Mouse (Mus musculus) midbrain, embryonic 14.5 days (tissue): ENCODE data around the gene Magi1. TPM values are rescaled to one million over a fixed set of nuclear protein-coding genes. Genes with fewer than 3 reads are reported as not detected.

Experiments
- ATAC-seq: fragments of 200-750 bp; cut with Nextera tagmentation; 2 replicates; pipeline ENCODE4 v1.8.0; 2017; ENCODE audit warnings: moderate number of reproducible peaks, moderate library complexity; ENCODE audit not compliant: low FRiP score, low TSS enrichment
- DNase-seq: peaks from one replicate; pipeline ENCODE4 v3.0.0-alpha.2; 2015
- H3K27ac ChIP-seq: fragments of 300-500 bp; sonication (generic); replicated peaks from 2 replicates; pipeline ENCODE4 v1.5.1; 2014; ENCODE audit warnings: mild to moderate bottlenecking, low read depth, low read length, moderate library complexity
- H3K27me3 ChIP-seq: fragments of 300-500 bp; sonication (generic); 2 replicates; pipeline ENCODE4 v1.6.1; 2014; ENCODE audit warnings: low read length, control low read depth, mixed read lengths; ENCODE audit not compliant: control insufficient read depth, insufficient read depth
- H3K36me3 ChIP-seq: fragments of 300-500 bp; sonication (generic); 2 replicates; pipeline ENCODE4 v1.6.1; 2014; ENCODE audit warnings: low read length, control low read depth; ENCODE audit not compliant: control insufficient read depth, insufficient read depth
- H3K4me1 ChIP-seq: fragments of 300-500 bp; sonication (generic); 2 replicates; pipeline ENCODE4 v1.6.1; 2014; ENCODE audit warnings: mild to moderate bottlenecking, antibody characterized with exemption, low read length, control low read depth; ENCODE audit not compliant: control insufficient read depth, insufficient read depth
- H3K4me2 ChIP-seq: fragments of 300-500 bp; sonication (generic); 2 replicates; pipeline ENCODE4 v1.6.1; 2014; ENCODE audit warnings: mild to moderate bottlenecking, low read length, moderate library complexity
- H3K4me3 ChIP-seq: fragments of 300-500 bp; sonication (generic); replicated peaks from 2 replicates; pipeline ENCODE4 v1.5.1; 2014; ENCODE audit warnings: low read depth, low read length
- H3K9ac ChIP-seq: fragments of 300-500 bp; sonication (generic); replicated peaks from 2 replicates; pipeline ENCODE4 v1.6.1; 2014; ENCODE audit warnings: mild to moderate bottlenecking, low read length, moderate library complexity
- H3K9me3 ChIP-seq: fragments of 300-500 bp; sonication (generic); 2 replicates; pipeline ENCODE4 v1.6.1; 2016; ENCODE audit warnings: low read length, control low read depth, mixed read lengths; ENCODE audit not compliant: control insufficient read depth
- WGBS: fragments of 180-500 bp; shearing (Covaris S2); extraction: QIAGEN DNeasy Blood & Tissue Kit; methylation state at CpG from one replicate; pipeline ENCODE4 v1.1.7; 2014; 5-methylcytosine and 5-hydroxymethylcytosine counted together
- polyA plus RNA-seq: library from polyadenylated mRNA; unstranded; fragments of >200 nt; fragmentation: Nextera tagmentation; extraction: Ambion mirVana; gene quantifications from 2 replicates; pipeline ENCODE4 v1.2.1, GENCODE M21; 2014

Magi1 gene
- polyA plus RNA-seq, 1 experiment from 2014 or later: 34.9 TPM

DNA sequence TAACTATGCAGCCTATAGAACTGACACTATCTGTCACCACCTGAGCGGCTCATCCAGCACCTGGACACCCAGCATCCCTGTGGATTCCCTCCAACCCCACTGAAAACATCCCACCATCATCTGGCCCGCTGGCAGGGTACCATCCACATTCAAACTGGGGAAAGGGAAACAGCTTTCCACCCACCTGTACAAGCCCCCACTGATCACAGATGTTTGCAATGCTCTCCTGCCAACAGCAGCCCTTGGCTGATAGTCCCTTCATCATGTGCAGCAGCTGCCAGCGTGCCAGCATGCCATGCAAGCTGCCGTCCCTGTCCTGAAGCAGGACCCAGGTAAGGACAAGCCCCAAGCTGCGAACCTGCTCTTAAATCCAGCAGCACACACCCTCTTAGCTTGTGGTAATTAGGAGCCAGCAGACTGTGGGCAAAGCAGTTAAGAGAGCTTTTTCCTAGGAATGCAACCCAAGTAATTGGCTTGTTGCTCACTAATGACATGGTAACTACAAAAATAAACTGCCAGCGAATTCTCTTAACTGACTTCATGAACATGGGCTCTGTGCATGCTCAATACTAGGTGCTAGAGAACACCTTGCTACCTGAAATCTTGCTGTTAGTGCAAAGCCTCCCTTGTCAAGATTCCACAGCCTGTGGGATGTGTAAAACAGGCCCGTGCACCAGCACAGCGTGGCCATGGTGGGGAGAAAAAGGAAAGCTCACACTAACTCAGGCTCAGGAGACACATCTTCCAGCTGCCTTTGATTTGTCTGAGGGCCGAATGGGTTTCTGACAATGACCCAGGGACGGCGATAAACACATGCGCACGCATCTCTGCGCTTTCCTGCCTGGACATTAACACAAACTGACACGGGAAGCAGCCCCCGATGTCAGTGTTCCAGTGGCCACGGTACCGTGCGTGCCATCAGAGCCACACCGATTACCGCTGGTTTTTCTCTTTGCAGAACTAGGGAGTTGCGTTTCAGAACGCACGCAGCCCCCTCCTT, 568.2 kb downstream of the Magi1 start:
- WGBS: 35% methylated on average over 24 of the region's 24 CpGs
- H3K4me3 ChIP-seq: peak overlapping the region; percentile 32
- H3K4me2 ChIP-seq: peak overlapping the region; percentile 56
- H3K27ac ChIP-seq: peak overlapping the region; percentile 60; the same call in 1 of the 2 replicates
- no peaks in the 10 kb centered on the region for H3K27me3 ChIP-seq
- no peaks in the 10 kb centered on the region for H3K36me3 ChIP-seq
- DNase-seq: no peak
- H3K4me1 ChIP-seq: peaks cover 34% of the 10 kb centered on the region
- H3K9me3 ChIP-seq: no peaks in the 10 kb centered on the region
- no peak for ATAC-seq
- peak overlapping the region; percentile 46; the same call in 1 of the 2 replicates for H3K9ac ChIP-seq

GRCm38 (mm10) chr6:93704350-93704749, 579.4 kb downstream of the Magi1 start:
- Histone ChIP-seq H3K9me3 (no peaks in the 10 kb centered on the region), H3K27ac (no peak overlapping the region), H3K36me3 (peaks cover 16% of the 10 kb centered on the region), H3K4me1 (no peaks in the 10 kb centered on the region), H3K4me2 (no peak overlapping the region), H3K4me3 (no peak overlapping the region), H3K9ac (no peak overlapping the region), H3K27me3 (no peaks in the 10 kb centered on the region)
- DNase-seq (no peak), ATAC-seq (no peak)
- 32% methylated on average over 5 of the region's 5 CpGs for WGBS

DNA sequence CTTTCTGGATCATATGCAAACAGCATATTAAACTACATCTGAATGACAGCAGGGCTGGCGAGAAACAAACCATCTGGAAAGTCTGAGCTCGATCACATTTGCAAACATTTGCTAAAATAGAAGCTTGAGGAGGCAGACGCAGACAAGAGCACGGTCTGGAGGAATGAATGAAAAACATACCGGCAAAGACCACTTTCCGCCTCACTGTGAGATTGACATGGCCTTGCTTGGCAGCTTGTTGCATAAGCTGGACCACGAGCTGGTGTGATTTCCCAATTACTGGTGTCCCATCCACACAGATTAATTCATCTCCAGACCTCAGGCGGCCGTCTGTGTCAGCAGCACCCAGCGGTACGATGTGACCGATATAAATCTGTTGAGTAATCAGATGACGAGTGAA, 584.3 kb downstream of the Magi1 start:
- Histone ChIP-seq H3K27ac (no peak overlapping the region), H3K4me3 (no peak overlapping the region), H3K36me3 (peaks cover 44% of the 10 kb centered on the region), H3K9ac (no peak overlapping the region), H3K4me2 (no peak overlapping the region), H3K9me3 (no peaks in the 10 kb centered on the region), H3K27me3 (no peaks in the 10 kb centered on the region), H3K4me1 (no peaks in the 10 kb centered on the region)
- DNase-seq (no peak), ATAC-seq (no peak)
- WGBS: 80% methylated on average over 13 of the region's 13 CpGs

DNA sequence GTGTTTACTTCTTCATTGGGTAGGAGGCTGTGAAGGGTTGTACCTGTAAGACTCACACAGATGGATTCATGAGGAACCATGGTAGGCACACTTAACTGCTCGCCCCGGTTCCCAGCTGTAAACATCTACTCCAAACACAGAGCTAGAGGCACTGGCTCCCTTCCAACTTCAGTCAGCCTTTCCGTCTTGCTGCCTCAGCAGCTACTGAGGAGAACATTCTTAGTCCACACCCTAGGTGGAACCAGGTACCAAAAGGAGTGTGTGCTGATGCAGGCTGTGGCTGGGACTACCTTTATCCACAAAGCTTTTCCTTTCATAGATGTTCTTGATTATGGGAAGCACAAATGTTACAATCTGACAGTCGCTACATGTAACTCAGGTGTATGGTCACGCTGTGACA, 585.8 kb downstream of the Magi1 start:
- Histone ChIP-seq H3K9me3 (no peaks in the 10 kb centered on the region), H3K4me3 (no peak overlapping the region), H3K27ac (no peak overlapping the region), H3K27me3 (no peaks in the 10 kb centered on the region), H3K4me2 (no peak overlapping the region), H3K36me3 (peaks cover 51% of the 10 kb centered on the region), H3K9ac (no peak overlapping the region), H3K4me1 (no peaks in the 10 kb centered on the region)
- DNase-seq: no peak
- ATAC-seq: no peak
- 89% methylated on average over 5 of the region's 5 CpGs for WGBS

- Histone ChIP-seq H3K9ac (no peak overlapping the region), H3K4me2 (no peak overlapping the region), H3K4me3 (no peak overlapping the region), H3K27ac (no peak overlapping the region), H3K36me3 (peaks cover 49% of the 10 kb centered on the region), H3K9me3 (no peaks in the 10 kb centered on the region), H3K4me1 (no peaks in the 10 kb centered on the region), H3K27me3 (no peaks in the 10 kb centered on the region)
- no peak for ATAC-seq
- 85% methylated on average over 17 of the region's 17 CpGs for WGBS
- no peak for DNase-seq
Observed at GRCm38 (mm10) chr6:93678766-93679165, 605.0 kb downstream of the Magi1 start.

DNA sequence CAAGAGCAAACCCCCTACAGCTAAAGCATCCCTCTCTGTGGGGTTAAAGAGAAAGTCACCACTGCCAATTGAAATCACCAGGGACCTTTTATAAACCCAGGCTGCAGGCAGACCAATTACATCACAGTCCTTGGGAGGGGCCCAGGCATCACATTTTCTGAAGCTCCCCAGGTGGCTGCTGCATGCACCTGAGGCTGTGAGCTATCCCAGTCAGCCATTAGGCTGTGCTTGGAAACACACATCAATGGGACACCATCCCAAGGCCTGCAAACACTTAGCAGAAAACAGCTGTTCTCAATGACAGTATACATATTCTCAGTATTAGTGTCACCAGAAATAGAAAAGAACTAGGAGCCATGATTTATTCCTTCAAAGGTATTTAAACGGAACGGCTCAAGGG, 617.0 kb downstream of the Magi1 start:
- peak; percentile 19 for DNase-seq
- H3K4me3 ChIP-seq: no peak overlapping the region
- ATAC-seq: no peak
- H3K4me2 ChIP-seq: no peak overlapping the region
- no peaks in the 10 kb centered on the region for H3K4me1 ChIP-seq
- H3K9ac ChIP-seq: no peak overlapping the region
- WGBS: 68% methylated on average over 2 of the region's 2 CpGs
- no peak overlapping the region for H3K27ac ChIP-seq
- H3K36me3 ChIP-seq: no peaks in the 10 kb centered on the region
- H3K9me3 ChIP-seq: no peaks in the 10 kb centered on the region
- no peaks in the 10 kb centered on the region for H3K27me3 ChIP-seq

GRCm38 (mm10) chr6:93665056-93665805, 618.5 kb downstream of the Magi1 start:
- 94% methylated on average over 12 of the region's 12 CpGs for WGBS
- Histone ChIP-seq H3K9ac (no peak overlapping the region), H3K4me2 (no peak overlapping the region), H3K9me3 (no peaks in the 10 kb centered on the region), H3K27me3 (no peaks in the 10 kb centered on the region), H3K4me1 (no peaks in the 10 kb centered on the region), H3K36me3 (no peaks in the 10 kb centered on the region), H3K27ac (no peak overlapping the region), H3K4me3 (no peak overlapping the region)
- ATAC-seq (no peak), DNase-seq (no peak)

DNA sequence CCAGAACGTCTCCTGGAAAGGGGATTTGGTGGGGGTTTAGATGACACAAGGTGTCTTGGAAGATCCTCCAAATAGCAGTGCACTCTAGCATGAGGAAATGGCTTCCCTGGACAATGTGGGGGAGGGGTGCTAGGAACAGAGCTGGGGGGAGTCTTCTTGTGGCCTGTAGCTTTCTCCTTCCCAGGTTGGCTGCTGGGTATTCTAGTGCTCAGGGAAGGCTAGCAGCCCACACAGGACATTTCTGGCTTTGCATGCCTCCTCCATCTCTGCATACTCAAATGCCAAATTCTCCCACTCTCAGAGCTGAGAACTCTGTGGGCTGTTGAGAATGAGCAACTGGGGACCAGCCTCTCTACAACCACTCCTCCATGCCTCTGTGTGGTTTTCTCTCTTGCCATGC, 622.6 kb downstream of the Magi1 start:
- ATAC-seq: no peak
- no peaks in the 10 kb centered on the region for H3K9me3 ChIP-seq
- WGBS: 67% methylated on average over 1 of the region's 1 CpGs

More for the DNA sequence above, 622.6 kb downstream of the Magi1 start:
- H3K9ac ChIP-seq: no peak overlapping the region
- H3K27me3 ChIP-seq: no peaks in the 10 kb centered on the region
- H3K4me3 ChIP-seq: no peak overlapping the region
- no peaks in the 10 kb centered on the region for H3K36me3 ChIP-seq
- H3K27ac ChIP-seq: no peak overlapping the region
- H3K4me2 ChIP-seq: no peak overlapping the region
- H3K4me1 ChIP-seq: no peaks in the 10 kb centered on the region
- no peak for DNase-seq
